Mouse (Mus musculus) brown adipose tissue, adult 24 weeks (tissue): ENCODE measurements around the gene Zfp619. TPM values are rescaled to one million over a fixed set of nuclear protein-coding genes. Genes with fewer than 3 reads are reported as not detected.
"Not testable (repeated sequence)": the region's sequence is repeated elsewhere in the genome, so short reads cannot be mapped to it uniquely, and the experiment has no call there.

Experiments used
- H3K27ac ChIP-seq: fragments of 200-500 bp; replicated peaks from 2 replicates; pipeline ENCODE4 v1.5.1; 2012; ENCODE audit warnings: low read depth, mild to moderate bottlenecking, low read length
- H3K4me1 ChIP-seq: fragments of 200-500 bp; 2 replicates; pipeline ENCODE4 v1.6.1; 2012; ENCODE audit warnings: low read length, mixed read lengths; ENCODE audit not compliant: control insufficient read depth, insufficient read depth, insufficient read length
- H3K4me3 ChIP-seq: fragments of 200-500 bp; 2 replicates; pipeline ENCODE4 v1.5.1; 2012; ENCODE audit warnings: low read depth, mild to moderate bottlenecking, low read length, moderate library complexity; ENCODE audit not compliant: insufficient read depth
- polyA plus RNA-seq: library from polyadenylated mRNA; stranded (reverse); fragments of >200 nt; gene quantifications from 2 replicates; pipeline ENCODE4 v1.2.4, GENCODE M21; 2012; ENCODE audit not compliant: missing spikeins, insufficient read depth, insufficient read length

Zfp619 gene
- polyA plus RNA-seq, 1 experiment, result 0.83 TPM

- Histone ChIP-seq H3K4me3 (peak overlapping the region; percentile 90), H3K27ac (peak overlapping the region; percentile 86), H3K4me1 (peaks cover 6% of the 10 kb centered on the region)
Observed at GRCm38 (mm10) chr7:39552993-39553392, 35.4 kb downstream of the Zfp619 start.

- no peak overlapping the region for H3K4me3 ChIP-seq
- H3K4me1 ChIP-seq, result peaks cover 6% of the 10 kb centered on the region
- H3K27ac ChIP-seq, result no peak overlapping the region
Observed at GRCm38 (mm10) chr7:39553871-39554270, 36.3 kb downstream of the Zfp619 start.

- Histone ChIP-seq H3K4me3 (no peak overlapping the region), H3K27ac (no peak overlapping the region), H3K4me1 (no peaks in the 10 kb centered on the region)
Observed at GRCm38 (mm10) chr7:39580066-39580465, 62.5 kb downstream of the Zfp619 start.

GRCm38 (mm10) chr7:39580601-39581000 lies 63.0 kb downstream of the Zfp619 start:
- H3K4me1 ChIP-seq, result no peaks in the 10 kb centered on the region
- no peak overlapping the region for H3K27ac ChIP-seq
- H3K4me3 ChIP-seq, result no peak overlapping the region

GRCm38 (mm10) chr7:39586834-39587233 lies 69.3 kb downstream of the Zfp619 start:
- not testable (repeated sequence) for H3K4me1 ChIP-seq, H3K27ac ChIP-seq, H3K4me3 ChIP-seq

GRCm38 (mm10) chr7:39588037-39588436 lies 70.5 kb downstream of the Zfp619 start:
- no peak overlapping the region for H3K27ac ChIP-seq
- H3K4me1 ChIP-seq, result no peaks in the 10 kb centered on the region
- H3K4me3 ChIP-seq, result no peak overlapping the region

GRCm38 (mm10) chr7:39588471-39589041 lies 71.0 kb downstream of the Zfp619 start:
- peak overlapping the region; percentile 61 for H3K4me3 ChIP-seq
- H3K4me1 ChIP-seq, H3K27ac ChIP-seq: not testable (repeated sequence)

- not testable (repeated sequence) for H3K27ac ChIP-seq, H3K4me1 ChIP-seq
- H3K4me3 ChIP-seq, result peak overlapping the region; percentile 61
Observed at GRCm38 (mm10) chr7:39589044-39589443, 71.5 kb downstream of the Zfp619 start.

Other genes starting within 250 kb of the Zfp619 start
- not detected in 2 replicates for gene Gm5114, start 104.6 kb upstream of the Zfp619 start, polyA plus RNA-seq